Mouse (Mus musculus) testis, adult 2 months (tissue): ENCODE results near the gene Mxi1. TPM values are rescaled to one million over a fixed set of nuclear protein-coding genes. Genes with fewer than 3 reads are reported as not detected.

Source experiments
- H3K27ac ChIP-seq: fragments of 200-500 bp; 2 replicates; pipeline ENCODE4 v1.5.1; 2012; ENCODE audit warnings: low read depth, low read length; ENCODE audit not compliant: control insufficient read depth, insufficient read depth
- H3K27me3 ChIP-seq: fragments of 200-500 bp; 2 replicates; pipeline ENCODE4 v1.6.1; 2012; ENCODE audit warnings: mild to moderate bottlenecking, low read length, moderate library complexity; ENCODE audit not compliant: control insufficient read depth, insufficient read depth
- H3K36me3 ChIP-seq: fragments of 200-500 bp; 2 replicates; pipeline ENCODE4 v1.6.1; 2012; ENCODE audit warnings: mild to moderate bottlenecking, low read length; ENCODE audit not compliant: control insufficient read depth, insufficient read depth
- H3K4me1 ChIP-seq: fragments of 200-500 bp; 2 replicates; pipeline ENCODE4 v1.6.1; 2012; ENCODE audit warnings: low read length; ENCODE audit not compliant: control insufficient read depth, insufficient read depth
- H3K4me3 ChIP-seq: fragments of 200-500 bp; 2 replicates; pipeline ENCODE4 v1.5.1; 2012; ENCODE audit warnings: low read depth, mild to moderate bottlenecking, low read length, moderate library complexity, mixed read lengths; ENCODE audit not compliant: control insufficient read depth
- CTCF ChIP-seq: fragments of 200-500 bp; IDR thresholded peaks from 2 replicates; pipeline ENCODE4 v1.5.1; 2012; ENCODE audit warnings: low read depth, mild to moderate bottlenecking, inconsistent platforms, low read length, moderate library complexity; ENCODE audit not compliant: control insufficient read depth, insufficient read depth, insufficient replicate concordance
- POLR2A ChIP-seq: fragments of 200-500 bp; IDR thresholded peaks from 2 replicates; pipeline ENCODE4 v1.6.1; 2012; ENCODE audit warnings: low read depth, mild to moderate bottlenecking, inconsistent platforms, low read length, moderate library complexity; ENCODE audit not compliant: control insufficient read depth
- polyA plus RNA-seq: library from polyadenylated mRNA; depleted of rRNA; stranded (reverse); fragments of >200 nt; gene quantifications from 2 replicates; pipeline ENCODE4 v1.2.3, GENCODE M21; 2012

Gene Mxi1
- polyA plus RNA-seq, 1 experiment: 54.8 TPM

DNA sequence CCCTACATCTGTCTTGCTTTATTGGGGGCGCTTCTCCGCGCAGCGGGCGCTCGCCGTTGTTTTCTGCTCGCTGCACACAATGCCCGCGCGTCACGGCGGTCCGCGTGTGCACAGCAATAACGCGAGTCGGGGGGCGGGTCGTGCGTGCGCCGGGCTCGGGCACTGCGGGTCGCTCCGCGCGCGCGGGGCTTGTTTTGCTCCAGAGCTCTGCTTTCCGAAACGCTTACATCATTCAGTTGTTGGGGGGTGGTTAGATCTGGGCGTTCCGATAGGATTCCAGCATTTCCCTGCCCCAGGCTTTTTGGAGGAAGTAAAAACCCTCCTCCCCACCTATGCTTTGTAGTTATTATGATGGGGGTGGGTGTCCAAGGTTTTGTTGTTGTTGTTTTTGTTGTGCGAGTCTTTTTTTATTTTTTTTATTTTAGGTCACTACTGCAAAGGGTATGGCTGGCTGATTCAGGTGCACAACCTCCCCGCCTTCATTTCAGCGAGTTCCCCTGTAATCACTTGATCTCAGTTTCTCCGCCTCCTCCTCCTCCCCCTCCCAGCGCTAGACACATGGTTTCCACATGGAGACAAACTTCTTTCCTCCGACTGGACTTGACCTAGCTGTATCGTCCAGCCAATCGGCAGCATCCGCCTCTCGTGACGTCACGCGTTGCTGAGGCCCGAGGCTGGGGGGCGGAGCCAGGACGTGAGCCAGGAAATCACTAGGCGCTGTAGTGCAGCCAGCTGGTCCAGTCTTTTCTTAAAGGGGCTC is 3.5 kb downstream of the Mxi1 start:
- H3K27me3 ChIP-seq: no peaks in the 10 kb centered on the region; the same call in 1 of the 2 replicates
- peak overlapping the region; percentile 92 for H3K27ac ChIP-seq
- TF ChIP-seq POLR2A (peak; percentile 41; the same call in 1 of the 2 replicates), CTCF (no peak)
- peaks cover 27% of the 10 kb centered on the region for H3K4me1 ChIP-seq
- H3K36me3 ChIP-seq: no peaks in the 10 kb centered on the region
- peak overlapping the region; percentile 80 for H3K4me3 ChIP-seq

DNA sequence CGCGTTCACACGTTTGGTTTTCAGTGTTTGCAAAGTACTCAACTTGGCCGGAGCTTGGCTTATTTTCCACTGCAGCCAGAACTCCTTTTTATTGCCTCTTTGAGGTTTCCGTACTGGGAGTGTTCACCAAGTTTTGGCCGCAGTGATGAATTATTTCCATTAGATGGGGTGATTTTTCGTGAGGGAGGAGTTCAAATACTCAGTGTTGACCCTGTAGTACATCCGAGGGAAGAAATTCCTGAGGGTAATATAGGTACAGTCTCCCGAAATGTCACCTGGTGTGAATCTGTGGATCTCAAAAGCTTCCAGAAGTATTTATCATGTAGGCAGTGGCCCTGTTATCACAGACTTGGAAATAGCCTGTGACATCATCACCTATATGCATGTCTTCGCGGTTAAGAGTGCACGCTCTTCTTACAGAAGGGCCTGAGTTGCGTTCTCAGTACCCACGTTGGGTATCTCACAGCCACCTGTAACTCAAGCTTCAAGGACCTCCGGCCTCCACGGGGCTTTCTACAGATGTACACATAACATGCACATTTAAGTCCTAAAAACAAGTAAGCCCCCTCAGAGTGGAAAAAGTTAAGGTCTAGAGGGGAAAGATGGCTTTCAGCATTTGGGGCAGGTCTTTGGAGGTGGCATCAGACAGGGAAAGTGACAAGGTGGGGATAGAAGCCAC is 4.4 kb downstream of the Mxi1 start:
- Histone ChIP-seq H3K36me3 (no peaks in the 10 kb centered on the region), H3K27ac (peak overlapping the region; percentile 68), H3K4me1 (peaks cover 27% of the 10 kb centered on the region), H3K27me3 (no peaks in the 10 kb centered on the region; the same call in 1 of the 2 replicates), H3K4me3 (peak overlapping the region; percentile 80)
- TF ChIP-seq CTCF (no peak), POLR2A (no peak)

DNA sequence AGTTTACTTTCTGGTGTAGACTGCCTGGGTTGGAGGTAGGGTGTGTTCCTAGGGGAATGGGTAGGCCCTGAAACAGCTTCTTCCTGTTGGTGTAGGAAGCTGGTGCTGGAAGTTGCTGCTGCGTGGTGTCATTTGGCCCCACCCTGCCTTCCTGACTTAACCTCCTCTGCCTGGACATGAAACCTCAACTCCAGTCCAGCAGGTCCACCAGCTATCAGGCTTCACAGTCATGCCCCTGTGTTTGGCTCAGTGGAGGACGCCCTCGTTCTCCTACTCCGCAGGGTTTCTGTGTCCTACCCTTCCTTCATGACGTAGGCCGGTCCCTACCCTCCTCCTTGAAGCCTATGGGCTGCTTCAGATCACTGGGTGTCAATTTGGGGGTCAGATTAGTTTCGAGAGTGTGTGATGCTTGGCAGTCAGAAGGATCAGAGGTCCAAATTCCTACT is 4.9 kb downstream of the Mxi1 start:
- H3K27me3 ChIP-seq: no peaks in the 10 kb centered on the region; the same call in 1 of the 2 replicates
- H3K36me3 ChIP-seq: no peaks in the 10 kb centered on the region
- no peak overlapping the region for H3K4me3 ChIP-seq
- no peak for TF ChIP-seq POLR2A
- TF ChIP-seq CTCF: no peak
- H3K4me1 ChIP-seq: peaks cover 26% of the 10 kb centered on the region
- no peak overlapping the region for H3K27ac ChIP-seq

DNA sequence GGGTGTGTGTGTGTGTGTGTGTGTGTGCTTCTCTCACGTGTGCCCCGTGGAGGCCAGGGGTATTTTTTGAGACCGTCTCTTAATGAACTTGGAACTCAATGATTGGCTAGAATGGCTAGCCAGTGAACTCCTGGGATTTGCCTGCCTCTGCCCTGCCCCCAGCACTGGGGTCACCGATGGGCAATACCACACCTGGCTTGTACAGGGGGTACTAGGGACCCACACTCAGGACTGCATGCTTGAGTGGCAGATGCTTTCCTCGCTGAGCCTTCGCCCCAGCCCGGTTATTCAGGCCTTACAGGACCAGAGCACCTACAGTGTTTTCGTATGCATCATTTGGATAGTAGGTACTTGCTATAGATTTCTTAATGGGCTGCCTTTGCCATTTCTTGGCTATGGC is 5.8 kb downstream of the Mxi1 start:
- Histone ChIP-seq H3K36me3 (no peaks in the 10 kb centered on the region), H3K4me1 (peaks cover 23% of the 10 kb centered on the region), H3K27ac (no peak overlapping the region), H3K4me3 (no peak overlapping the region), H3K27me3 (no peaks in the 10 kb centered on the region; the same call in 1 of the 2 replicates)
- TF ChIP-seq POLR2A (no peak), CTCF (no peak)

DNA sequence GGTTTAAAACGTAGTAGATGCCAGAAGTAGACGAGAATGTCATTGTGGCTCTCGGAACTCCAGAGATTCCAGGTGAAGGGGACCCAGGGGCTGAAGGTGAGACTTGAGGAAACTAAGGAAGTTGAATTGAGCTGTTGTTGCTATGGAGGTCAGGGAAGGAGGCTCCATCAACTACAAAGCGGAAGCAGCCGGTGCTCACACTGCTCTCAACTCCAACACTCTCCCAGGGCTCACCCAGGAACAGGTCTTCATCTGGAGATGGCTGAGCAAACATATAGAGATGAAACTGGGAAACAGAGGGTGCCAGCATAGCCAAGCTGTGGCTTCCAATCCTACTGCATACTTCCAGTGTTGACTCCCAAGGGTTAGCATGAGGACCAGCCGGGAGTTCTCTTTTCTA is 6.6 kb downstream of the Mxi1 start:
- TF ChIP-seq POLR2A (no peak), CTCF (no peak)
- Histone ChIP-seq H3K4me1 (peaks cover 18% of the 10 kb centered on the region), H3K4me3 (no peak overlapping the region), H3K27ac (no peak overlapping the region), H3K27me3 (no peaks in the 10 kb centered on the region), H3K36me3 (no peaks in the 10 kb centered on the region)

DNA sequence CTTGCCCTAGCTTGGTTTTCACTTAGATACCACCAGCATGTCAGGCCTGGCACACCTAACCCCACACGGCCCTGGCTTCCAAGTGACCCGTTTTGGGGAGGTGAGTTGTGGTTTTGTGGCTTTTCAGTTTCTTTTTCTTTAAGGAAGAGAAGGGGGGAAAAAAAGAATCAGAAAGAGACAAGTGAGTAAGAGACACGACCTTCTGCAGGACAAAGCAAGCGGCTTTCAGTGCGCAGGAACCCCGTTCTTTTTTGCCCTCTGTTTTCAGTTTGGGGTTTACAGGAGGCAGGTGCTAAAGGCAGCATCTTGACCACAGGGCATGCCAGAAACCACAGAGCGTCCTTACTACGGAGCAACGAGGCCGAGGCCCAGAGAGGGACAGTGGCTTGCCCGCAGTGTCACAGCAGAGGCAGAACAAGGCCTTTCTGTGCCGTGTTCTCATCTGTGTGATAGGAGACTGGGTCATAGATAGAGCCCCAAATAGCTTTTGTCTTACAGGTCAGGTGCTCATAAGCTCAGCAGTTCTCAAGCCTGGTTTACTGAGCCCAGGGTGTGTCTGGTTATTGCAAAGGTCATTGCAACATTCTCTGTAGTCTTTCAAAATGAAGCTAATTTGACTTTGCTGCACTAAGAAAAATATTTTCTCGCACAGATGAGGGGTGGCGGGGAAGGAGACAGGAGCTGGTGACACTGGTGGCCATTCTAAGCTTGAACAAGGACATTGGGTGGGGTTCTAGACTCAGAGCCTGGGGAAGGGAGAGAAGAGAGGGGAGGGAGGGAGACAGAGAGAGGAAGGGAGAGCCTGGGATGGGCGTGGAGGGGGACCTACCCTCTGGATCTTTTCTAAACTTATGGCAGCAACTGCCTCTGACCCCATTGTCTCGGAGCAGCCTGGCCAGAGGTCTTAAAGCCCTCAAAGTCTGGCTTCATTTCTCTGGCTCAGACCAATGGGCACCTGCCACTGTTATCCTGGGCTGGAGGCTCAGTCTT is 8.1 kb downstream of the Mxi1 start:
- TF ChIP-seq POLR2A: no peak
- no peak for TF ChIP-seq CTCF
- Histone ChIP-seq H3K4me3 (no peak overlapping the region), H3K27ac (peak overlapping the region; percentile 27)

More for the DNA sequence above, 8.1 kb downstream of the Mxi1 start:
- Histone ChIP-seq H3K36me3 (no peaks in the 10 kb centered on the region), H3K4me1 (peaks cover 9% of the 10 kb centered on the region), H3K27me3 (no peaks in the 10 kb centered on the region)
